Mouse (Mus musculus): ENCODE measurements at regions not wholly inside any gene's neighbourhood (a gene's known extent, or its start where the extent isn't known, plus 50 kb on each side); places are given as distances from the start of the nearest gene placed in this dataset.

DNA sequence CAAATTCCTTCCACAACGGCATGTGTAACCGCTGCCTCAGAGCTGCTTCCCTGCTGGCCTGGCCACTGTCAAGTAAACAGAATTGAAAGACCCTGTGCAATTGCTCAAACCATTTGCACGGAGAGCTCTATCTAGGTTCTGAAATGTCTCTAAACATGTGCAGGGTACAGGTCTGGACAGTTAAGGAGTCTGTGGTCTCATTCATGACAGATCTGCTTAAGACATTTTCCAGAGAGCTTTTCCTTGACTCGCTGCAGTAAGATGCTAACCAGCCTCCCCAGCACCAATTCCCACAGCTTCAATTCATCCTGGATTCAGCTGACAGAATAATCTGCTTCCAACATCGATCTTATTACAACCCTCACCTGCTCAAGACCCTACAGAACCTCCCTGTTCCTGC lies 235.1 kb upstream of the Mpped2 start:
- no peak for DNase-seq

DNA sequence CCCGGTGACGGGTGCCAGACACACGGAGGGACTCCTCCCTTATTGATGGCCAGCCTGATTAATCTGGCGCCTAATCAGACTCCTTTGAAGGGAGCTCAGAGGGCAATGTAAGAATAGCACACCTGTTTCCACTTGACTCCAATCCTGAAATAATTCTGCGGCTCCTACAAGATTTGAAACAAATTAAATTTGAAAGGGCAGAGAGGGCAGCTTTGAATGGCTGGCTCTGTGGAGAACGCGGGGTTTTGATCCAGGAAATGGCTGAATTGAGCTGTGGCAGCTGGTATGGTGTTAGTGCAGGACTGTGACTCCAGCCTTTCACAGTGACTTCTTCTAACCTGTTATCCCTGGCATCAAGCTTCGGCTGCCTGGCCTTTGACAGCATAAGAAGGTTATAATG lies 232.0 kb upstream of the Mpped2 start:
- DNase-seq, result no peak

DNA sequence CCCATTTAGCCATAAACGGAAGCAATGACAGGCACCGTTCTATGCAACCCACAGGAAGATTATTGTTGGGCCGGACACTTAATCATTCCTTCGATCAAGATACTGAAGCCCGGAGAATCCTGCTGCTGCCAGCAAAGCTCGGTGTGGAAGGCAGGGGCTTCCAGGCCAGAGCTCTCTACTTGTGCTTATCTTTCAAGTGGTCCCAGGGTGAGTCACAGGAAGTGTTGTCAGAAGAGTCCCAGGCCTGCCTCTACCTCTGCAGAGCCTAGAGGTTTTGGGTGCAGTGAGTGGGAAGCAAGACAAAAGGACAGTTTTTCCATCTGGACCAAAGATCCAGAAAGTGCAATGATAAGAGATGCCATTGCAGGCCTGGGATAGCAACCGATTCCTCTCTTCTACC lies 231.6 kb upstream of the Mpped2 start:
- no peak for DNase-seq

DNA sequence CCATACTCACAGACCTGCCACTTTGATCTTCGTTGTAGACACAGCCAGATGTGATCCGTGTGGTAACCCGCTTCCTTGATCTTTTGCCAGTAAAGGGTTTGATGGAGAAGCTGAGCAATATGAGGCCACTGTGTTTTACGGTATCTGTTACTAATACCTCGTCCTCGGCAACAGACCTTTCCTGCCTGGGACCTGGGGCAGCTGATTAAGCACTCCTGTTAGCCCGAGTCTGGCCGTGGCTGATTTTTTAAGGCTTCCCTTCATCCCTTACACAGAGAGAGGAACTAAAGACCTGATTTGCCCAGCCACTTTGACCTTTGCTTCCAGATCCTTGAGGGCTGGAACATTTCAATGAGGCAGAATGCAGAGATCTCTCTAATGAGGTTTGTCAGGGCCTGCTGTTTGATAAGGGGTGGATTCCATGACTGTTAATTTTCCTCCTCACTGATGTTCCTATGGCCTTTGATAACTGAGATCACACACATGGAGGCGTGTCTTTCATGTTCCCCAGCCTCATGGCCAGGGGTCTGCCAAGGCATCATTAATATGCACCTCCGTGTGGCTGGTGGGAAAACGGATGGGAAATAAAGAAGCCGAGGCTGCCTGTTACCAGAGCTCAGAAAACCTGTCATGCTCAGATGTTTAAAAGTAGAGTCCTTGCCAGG lies 231.0 kb upstream of the Mpped2 start:
- DNase-seq, result no peak

DNA sequence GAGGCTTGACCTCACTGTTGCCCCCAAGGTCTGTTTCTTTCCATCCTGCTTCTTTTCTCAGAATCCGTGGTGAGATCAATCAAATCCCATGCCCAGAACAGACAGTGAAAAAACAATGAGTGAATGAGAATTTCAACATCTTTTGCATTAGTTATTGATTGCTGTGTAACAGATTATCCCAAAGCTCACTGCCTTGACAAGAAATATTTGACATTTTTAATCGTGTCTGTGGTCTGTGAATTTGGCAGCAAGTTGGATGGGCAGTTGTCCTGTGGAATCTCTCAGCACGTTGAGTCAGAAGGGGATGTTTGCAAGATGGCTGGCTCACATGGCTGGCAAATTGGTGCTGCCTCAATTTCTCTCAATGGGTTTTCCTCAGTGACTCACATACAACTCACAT lies 228.0 kb upstream of the Mpped2 start:
- no peak for DNase-seq

DNA sequence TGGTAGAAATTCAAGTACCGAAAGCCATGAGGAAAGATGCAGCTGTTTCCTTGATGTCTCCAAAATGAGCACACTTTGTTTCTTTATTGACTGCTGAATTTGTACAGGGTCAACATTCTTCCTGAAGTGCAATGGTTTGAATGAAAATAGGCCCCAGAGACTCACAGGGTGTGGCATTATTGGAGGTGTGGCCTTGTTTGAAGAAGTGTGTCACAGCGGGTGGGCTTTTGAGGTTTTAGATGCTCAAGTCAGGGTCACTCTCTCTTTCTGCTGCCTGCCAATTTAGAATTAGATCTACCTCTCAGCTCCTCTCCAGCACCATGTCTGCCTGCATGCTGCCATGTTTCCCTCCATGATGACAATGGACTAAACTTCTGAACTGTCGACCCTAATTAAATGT lies 227.2 kb upstream of the Mpped2 start:
- no peak for DNase-seq

DNA sequence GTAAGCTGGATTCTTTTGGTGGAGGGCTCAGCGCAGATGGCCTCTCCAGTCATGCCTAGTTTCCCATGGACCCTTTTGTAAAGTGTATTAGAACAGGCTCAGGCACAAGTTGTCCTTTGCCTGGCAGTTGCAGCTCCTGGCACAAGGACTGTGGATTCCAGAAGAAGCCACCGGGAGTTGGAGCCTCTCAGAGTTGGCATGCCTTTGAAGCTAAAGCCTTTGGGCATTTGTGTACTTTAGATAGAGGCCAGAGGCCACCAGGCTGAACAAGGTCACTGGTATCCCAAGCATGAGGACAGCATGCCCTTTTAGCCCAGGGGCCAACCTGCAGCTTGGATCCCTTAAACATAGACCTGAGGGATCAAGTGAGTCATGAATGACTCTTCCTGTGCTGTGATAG lies 223.9 kb upstream of the Mpped2 start:
- no peak for DNase-seq

DNA sequence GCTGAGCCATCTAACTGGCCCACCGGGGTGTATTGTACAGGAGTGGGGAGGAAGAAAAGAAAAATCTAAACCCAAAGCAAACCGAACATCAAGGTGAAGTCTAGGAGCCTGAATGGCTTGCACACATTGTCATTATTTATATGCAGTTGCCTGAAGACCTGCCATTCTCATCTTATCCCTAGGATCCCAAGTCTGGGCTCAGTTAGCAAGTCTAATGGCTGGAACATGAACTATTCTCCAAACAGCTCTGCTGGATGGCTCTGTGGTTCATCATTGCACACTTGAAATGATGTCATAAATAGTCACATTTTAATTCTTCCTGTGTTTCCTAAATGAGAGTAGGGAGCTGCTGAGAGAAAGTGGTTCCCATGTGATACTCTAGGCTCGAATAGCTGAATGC lies 219.6 kb upstream of the Mpped2 start:
- DNase-seq, result no peak

DNA sequence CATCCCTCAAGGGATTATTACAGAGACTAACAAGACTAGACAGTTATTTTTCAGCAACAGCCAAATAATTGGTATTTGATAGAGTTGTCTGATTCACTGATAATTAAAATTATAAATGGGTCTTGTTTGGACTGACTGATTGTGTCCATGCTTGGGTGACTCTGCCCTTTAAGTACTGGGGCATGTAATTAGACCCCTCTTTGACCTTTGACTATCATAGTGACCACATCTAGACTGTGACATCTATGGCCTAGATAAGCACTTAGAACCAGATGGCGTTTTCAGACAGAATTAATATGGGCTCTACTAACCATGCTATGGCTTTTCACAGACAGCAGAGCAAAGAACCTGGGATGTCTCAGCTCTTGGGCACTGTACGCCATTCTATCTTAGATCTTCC lies 215.1 kb upstream of the Mpped2 start:
- no peak for DNase-seq

DNA sequence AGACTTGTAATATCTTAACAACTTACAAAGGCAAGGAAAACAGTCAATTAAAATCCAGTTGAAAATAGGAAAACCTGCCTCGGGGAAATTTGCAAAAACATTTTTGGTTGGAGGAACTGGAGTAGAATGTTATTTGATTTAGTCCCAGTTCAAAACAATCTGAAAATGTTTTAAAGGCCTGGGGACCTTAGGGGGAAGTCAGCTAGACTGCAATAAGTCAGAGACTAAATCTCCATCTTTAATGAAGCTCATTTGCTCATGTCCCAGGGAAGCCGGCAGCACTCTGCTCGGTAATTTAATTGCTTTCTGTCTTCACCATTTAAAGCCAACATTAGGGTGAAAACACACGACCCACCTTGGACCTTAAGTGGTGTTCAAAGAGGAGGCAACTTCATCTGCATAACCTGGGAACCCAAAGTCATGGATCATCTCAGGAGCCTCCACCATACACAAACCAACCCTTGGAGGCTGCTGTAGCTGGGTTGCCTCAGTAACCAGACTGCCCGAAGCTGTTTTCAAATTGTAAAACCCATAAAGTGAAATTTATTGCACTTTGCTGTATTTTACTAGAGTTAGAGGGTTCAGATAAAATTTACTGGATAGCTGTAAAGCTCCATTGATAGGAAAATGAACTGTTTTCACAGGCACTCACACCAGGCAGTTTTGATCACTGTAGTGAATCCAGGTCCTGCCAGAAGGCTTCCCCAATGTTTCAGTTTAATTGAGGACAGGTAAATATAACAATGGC lies 205.6 kb upstream of the Mpped2 start:
- DNase-seq, result no peak

DNA sequence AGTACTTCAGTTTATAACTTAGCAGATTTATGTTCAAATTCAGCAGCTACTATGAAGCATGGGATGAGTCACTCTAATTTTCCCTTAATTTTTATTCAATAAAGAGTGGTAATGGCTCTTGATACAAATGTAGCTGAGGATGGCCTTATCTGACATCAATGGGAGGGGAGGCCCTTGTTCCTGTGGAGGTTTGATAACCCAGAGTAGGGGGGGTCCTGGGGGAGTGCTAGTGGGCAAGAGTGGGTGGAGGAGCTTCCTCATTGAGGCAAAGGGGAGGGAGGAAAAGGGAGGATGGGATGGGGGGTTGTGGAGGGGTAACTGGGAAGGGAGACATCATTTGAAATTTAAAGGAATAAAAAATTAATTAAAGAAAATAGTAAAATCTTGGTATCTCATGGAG lies 194.3 kb upstream of the Mpped2 start:
- DNase-seq, result no peak

DNA sequence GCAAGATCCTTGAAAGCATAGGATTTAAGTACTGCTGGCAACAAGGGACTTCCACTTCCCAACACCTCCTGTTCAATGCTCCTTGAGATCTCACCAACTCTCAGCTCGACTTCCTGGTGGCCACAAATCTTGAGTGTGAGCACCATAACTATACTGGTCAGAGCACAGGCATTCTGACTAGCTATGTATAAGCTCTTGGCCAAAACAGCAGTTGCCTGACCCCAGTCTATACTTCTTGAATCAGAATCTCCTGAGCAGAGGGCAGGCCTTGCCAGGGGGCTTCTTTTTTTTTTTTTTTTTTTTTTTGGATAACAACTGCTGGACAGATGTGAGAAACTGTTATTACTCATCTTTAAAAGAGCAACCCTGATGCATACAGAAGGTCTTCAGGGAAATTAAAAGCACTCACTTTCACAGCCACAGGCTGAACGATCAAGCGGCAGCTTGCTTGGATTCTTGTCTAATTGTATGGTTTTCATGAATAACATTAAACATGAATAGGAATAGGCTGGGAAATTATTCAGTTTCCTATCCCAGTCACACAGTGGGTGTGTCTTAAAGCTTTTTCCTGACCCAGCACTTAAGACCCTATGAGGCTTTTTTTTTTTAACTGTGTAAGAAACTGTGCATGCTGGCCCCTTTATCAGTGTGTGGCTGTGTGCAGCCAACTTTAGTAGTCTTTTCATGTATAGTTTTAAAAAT lies 193.7 kb upstream of the Mpped2 start:
- no peak for DNase-seq

DNA sequence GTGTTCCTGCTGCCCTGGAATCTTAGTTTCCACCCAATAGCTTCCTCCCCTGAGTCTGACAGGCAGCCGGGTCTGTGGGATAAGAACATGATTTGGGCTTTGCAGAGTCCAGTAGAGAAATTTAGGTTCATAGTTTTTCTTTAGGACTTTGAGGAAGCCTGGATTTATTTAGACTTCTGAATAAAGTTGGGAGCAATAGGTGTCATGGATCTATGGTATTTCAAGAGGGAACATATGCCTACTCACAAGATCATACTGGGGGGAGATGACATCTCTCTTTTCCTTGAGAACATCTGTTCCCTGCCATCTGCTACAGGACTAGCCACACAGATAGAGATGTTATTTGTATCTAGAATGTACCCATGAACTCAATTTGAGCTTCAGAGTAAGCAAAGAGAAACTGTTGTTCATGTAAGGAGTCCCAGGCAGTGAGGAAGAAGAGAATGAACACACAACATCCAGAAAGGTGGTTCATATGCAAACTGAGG lies 188.1 kb upstream of the Mpped2 start:
- DNase-seq, result no peak

DNA sequence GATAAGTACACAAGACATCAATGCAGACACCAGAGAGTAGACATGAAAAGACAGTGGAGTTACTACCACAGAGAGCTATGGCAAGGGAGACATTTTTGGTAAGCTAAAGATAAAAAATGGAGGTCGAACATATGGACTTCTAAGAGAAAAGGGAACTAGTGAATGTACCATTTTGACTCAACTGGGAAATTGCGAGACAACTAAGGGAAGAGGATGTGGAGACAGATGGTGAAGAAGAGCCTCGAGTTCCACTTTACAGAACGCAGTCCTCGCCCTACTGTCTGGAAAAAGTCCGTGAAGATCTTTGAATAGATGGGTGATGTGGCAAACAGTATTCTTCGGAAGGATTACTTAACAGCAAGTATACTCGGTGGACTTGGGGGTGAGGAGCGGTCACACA lies 181.2 kb upstream of the Mpped2 start:
- DNase-seq, result no peak

DNA sequence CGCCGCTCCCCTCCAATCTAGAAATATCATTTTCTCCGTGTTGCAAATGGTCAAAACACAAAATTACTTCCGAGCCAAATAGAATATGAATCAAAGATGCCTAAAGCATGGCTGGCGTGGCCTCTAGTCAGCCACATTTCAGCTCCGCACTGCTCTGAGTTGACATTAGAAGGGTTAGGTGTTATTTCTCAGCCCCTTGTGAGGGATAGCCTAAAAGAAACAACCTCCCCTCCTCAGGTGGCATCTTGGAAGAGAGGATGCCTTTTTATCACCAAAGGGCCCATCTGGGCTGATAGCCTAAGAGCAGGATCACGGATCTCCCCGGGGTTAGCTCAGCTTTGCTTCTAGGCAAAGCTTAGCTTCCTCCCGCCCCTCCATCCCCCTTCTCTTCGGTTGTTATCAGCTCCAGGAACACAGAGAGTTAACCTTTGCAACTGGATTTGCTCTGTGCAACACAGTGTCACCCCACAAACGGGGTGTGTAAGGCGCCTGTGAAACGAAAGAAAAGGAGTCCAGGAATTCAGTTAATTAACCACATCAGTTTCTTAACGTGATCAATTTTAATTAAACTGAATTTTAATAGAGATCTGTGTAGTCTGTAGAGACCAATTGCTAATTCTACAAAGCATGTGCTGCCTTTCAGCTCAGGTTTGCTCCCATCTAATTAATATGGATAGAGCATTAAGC lies 180.6 kb upstream of the Mpped2 start:
- DNase-seq, result no peak

DNA sequence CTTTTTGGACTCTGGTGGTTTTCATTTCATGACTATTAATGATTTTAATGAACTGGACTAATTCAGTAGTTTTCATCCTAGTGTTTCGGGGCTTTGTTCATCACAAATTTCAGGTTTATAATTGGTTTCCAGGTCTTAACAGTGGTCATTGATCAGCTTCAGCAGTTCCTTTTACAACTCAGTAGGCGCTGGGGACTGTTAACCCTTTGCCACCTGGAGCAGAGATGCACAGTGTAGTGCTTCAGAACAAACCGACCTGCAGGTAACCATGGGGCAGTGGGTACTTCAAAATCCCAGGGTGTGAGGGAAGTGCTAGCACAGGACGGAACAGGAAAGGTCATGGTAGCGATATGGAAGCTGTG lies 180.1 kb upstream of the Mpped2 start:
- no peak for DNase-seq

DNA sequence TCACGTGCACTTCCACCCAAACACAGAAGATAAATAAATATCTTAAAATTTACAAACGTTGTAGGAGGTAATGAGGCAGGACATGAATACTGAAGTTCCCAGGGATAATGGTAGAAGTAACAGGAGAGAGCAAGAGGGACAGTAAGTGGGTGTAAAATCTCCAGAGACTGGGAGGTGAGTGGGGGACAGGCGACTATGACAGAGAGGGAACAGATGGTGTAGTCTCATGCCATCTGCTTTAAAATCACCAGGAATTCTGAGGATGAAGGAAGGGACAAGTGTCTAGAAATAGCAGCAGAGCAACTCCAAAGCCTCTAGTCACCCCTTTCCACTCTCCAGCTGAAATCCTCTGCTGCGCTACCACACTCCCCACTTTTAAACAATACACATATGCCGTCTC lies 175.8 kb upstream of the Mpped2 start:
- DNase-seq, result peak; percentile 45

DNA sequence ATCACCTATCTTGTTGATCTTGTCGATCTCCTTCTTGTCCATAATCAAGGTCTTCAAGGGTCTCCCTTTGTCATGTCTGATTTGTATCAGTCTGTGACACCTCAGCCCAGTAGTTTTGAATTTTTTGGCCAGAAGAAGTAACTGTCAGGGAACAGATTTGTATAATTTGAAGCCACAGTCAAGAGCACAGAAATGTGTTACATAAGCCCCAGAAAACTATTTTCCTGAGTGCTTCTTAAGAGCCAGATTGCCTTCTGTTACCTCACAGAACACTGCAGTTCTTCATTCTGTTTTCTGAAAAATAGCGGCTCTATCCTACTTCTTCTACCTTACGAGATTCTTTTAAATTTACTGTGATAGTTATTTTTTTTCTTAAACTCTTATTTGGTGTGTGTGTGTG lies 170.1 kb upstream of the Mpped2 start:
- no peak for DNase-seq

DNA sequence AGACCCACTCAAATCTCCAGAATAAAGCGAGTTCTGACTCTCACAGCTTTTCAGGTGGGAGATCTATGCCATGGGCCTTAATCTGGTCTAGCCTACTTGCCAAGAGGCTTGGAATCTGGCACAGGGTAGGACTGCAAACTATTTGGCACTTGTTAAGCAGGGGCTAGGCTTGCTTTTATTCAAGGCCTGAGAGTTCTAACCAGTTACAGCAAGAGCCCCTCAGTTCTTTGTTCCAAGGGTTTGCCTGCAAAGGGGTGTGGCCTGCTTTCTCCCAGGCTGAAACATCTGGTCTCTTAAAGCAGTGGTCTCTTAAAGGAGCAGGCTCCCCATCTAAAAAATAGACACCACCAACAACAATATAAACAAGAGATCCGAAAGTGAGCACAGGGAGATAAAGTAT lies 166.1 kb upstream of the Mpped2 start:
- no peak for DNase-seq

DNA sequence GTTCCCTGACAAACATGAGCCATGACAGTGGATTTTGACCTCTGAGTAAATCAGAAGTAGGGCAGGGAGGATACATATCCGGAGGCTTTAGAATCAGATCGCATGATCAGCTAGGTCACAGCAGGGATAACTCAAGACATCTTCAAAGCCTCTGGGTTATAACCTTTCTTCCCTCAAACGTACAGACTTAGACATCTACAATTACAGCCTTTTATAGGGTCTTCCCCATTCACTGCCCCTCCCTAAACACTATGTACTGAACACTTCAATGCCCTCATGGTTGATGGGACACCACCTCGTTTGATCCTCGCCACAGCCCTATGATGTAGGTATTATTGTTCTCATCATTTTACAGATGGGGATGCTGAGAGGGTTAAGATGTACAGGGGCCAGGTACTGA lies 163.8 kb upstream of the Mpped2 start:
- no peak for DNase-seq

DNA sequence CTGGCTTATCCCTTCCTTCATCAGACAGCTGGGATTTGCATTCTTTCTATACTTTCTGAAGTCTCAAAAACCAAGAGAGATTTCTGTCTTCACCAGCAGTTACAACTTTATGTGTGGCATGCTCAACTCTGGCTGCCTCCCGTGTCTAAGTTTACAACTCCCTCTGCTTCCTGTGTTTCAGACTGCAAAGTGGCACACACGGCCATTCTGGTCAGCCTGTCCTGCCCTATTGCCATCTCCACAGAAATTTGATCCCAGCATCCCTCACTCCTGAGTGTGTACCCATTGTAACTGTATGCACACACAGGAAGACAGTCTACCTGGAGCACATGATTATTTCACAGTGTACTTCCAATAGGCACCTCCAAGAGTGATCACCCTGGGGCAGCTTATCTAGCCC lies 163.3 kb upstream of the Mpped2 start:
- no peak for DNase-seq

DNA sequence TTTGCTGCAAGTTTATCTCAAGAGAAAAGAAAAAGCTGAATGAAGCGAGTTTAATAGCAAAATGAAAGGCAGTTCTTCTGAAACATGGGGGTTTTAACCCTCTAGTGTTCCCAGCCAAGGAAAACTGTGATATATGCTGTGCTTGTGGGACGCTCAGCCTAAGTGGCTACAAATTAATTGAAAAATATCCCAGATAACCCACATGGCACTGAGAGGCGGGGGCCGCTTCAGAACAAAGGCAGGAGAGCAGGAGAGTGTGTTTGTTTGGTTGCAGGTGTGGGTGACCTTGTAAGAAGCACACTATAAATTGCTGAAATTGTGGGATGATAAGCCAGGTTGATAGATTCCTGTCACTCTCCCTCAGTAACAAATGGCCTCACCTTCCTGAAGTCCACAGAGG lies 154.7 kb upstream of the Mpped2 start:
- no peak for DNase-seq

DNA sequence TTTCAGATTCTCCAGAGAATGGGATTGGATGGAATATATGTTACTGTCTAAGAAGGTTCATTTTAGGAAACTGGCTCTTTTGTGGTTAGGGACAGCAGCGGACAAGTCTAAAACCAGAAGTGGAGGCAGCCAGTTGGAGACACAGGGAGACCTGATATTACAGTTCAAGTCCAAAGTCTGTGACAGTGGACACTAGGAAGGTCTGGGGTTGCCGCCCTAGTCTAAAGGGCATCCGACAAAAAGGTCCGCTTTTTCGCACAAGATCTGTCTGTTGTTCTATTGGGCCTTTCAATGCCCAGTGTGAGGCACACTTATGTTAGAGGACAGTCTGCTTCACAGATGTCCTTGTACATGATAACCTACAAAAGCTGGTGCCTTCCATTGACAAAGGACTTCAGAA lies 152.9 kb upstream of the Mpped2 start:
- DNase-seq, result no peak

DNA sequence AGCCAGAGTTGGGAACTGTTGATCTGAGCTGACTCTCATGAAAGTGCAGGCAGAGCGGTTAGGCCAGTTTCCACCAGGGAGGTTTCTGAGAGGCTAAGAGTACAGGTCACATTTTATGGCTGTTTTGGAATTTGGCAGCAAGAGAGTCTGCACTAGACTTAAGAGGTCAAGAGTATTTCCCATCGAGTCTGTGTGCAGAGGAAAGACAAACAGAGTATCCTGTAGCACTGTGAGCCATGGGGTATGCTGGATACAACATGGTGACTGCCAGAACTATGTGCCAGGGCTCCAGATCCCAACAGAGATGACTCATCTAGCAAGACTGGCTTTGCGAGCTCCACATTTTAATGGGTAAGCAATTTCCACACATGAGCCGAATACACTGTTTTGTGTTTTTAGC lies 146.0 kb upstream of the Mpped2 start:
- DNase-seq, result peak; percentile 6

Data from cerebellum, adult 11 months (tissue).